Mouse (Mus musculus): Measurements from ENCODE around the gene Krt34.

The Krt34 gene

GRCm38 (mm10) chr11:100041454-100041853 lies at the start of gene Krt34:
Gene Krt34, minus strand, starts transcription at chr11:100041554.
- no peak for DNase-seq

DNA sequence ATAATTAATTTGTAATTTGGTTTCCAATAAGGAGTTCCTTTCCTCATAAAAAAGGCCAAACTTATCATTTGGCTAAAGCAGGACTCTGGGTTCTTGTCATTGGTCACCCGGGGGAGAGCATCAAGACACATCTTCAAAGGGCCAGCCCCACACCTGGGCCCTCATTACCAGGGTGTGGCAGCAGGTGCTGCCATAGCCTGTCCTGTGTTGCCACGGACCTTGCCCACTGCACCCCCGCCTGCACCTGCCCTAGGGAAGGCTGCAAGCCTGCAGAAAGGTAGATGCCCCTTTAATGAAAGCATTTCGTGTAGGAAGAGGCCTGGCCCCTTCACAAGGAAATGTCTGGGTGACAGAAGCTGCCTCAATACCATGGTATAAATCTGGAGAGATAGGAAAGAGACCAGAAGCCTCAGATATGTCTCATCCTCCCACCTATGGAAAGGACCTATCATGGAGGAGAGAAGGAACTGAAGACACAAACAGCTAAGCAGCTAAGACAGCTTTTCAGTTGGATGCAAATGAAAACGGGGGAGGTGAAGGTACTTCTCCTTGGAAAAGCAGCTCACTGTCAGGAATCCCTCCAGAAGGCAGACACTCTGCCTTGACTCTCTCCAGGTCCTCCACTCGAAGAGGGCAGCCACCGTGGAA lies 47.1 kb upstream of the Krt34 start:
- DNase-seq, result no peak

DNA sequence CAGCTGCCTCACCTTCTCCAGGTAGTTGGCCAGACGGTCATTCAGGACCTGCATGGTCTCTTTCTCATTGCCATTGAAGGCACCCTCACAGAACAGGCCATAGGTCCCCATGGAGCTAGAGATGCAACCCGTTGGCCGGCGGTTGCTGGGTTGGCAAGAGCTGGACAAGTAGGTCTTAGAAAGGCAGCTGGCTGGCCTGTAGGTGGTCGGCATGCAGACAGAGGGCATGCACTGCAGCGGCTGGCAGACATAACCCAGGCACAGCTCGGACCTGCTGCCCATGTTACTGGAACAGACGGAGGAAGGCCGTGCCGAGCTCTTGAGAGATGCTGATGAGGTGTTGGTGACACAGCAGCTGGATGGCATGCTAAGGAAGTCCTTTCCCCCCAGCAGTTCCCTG lies 46.5 kb upstream of the Krt34 start, which contains the start of gene Krt32:
Gene Krt32 (minus strand): TSS at position 366 of the 400 bp plus-strand sequence.
- no peak for DNase-seq

DNA sequence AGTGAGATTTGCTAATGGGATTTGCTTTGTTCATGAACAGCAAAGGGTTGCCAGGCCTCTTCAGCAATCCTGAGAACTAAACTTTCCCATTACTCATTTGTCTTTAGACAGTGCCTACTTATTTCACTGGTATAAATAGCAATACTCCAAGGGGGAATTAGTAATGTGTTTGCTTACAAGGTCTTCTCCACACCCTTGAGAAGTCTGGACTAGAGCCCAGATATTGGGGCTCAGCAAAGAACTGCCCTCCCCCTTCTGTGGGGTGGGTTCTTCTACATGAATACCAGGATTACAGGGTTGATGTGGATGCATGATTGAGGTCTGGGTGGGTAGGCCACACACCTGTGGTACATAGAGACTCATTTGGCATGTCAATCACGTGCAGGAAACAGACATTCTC lies 32.5 kb upstream of the Krt34 start:
- no peak for DNase-seq

GRCm38 (mm10) chr11:100067293-100068036 lies 26.1 kb upstream of the Krt34 start:
- DNase-seq, result no peak

DNA sequence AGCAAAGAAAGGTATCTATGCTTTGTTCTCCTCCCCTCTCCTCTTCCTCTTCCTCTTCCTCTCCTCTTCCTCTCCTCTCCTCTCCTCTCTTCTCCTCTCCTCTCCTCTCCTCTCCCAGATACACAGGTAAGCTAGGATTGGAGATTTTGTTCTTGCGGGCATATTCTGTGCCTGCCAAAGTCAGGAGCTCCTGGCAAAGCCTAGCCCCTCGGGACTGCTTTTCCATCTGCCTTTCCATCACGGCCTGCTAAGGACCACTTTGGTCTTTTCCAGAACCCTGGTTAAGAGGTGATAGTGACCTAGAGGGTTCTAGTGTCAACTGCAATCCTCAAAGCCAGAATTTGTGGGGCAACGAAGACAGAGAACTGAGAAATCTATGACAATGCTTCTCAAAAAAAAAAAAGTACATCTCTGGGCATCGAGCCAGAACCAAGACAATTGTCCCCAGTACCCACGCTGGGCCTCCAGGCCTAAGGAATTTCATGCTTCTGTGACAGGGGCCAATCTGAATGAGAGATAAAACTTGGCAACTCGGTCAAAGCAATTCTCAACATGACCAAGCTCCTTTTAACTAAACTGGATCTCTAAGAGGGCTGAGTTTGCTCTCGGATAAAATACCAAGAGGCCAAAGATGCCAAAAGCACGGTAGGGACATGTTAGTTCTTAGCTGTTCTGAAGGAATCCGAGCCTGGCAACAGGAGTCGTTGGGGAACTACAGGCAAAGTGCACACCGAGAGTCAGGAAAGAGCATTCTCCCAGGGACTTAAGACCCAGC lies 25.1 kb upstream of the Krt34 start:
- DNase-seq, result no peak

DNA sequence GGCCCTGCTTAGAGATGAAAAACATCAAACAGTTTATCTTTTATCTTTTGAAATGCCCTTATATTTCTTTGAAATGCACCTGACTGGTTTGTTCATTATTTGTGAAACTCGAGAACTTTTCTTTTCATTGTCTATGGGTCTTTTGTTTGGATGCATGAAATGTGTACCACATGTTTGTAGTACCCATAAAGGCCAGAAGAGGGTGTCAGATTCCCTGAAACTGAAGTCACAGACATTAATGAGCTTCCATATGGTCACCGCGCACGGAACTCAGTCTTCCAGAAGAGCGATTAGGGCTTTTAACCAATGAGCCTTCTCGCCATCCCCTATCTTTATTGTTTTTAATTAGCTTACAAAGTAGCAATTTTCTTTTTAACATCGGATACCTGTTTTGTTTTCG lies 17.5 kb upstream of the Krt34 start:
- DNase-seq, result no peak

GRCm38 (mm10) chr11:100055686-100056655 lies 14.6 kb upstream of the Krt34 start:
- DNase-seq, result no peak

DNA sequence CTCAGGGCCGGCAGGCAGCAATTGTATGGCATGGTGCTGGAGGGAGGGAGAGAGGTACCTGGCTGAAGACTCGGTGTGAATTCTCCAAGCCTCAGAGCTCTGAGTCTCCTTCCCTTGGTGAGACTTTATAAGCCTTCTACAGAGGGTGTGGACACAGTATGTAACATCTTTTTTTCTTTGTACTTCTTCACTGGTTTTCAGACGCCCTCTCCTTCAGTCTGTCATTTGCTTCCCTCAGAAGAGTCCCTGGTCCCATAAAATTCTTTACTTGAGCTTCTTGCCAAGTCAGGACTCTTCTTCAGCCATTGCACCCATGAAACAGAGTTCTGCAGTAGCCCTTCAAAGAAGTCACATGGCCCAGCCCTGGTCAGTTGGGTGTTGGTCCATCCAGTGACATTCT lies 9.1 kb upstream of the Krt34 start, which contains the start of gene Krt31:
Gene Krt31 (minus strand): TSS at position 101 of the 400 bp plus-strand sequence.
- DNase-seq, result no peak

- DNase-seq, result no peak
These were observed 5.8 kb upstream of the Krt34 start for GRCm38 (mm10) chr11:100047193-100047592.

DNA sequence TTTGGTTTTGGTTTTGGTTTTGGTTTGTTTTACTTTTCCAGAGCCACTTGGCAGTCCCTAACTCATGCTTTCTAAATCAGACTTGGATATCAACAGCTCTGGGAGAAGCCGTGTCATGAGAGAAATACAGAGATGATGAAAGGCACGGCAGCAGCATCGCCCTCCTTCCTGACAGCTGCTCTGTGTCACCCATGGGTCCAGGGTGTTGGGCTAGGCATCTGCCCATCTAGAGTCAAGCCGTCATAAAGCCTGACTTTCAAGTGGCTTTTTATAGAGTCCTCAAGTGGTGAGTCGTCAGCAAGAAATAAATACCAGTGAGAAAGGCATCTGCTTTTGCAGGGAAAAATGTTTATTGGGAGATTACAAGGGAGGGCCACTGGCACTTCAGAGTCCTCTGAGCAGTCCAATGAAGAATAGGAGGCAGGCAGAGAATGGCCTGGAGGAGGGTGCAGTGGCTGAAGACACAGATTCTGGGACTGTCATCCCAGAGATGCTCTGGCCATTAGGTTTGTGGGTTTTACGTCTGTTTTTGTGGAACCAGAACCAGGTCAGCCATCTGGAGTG lies 5.0 kb upstream of the Krt34 start:
- no peak for DNase-seq

- DNase-seq, result no peak
These were observed 11.6 kb downstream of the Krt34 start, which contains the start of gene Krt33b for GRCm38 (mm10) chr11:100029768-100030167. Gene Krt33b, minus strand, starts transcription at chr11:100029868.

DNA sequence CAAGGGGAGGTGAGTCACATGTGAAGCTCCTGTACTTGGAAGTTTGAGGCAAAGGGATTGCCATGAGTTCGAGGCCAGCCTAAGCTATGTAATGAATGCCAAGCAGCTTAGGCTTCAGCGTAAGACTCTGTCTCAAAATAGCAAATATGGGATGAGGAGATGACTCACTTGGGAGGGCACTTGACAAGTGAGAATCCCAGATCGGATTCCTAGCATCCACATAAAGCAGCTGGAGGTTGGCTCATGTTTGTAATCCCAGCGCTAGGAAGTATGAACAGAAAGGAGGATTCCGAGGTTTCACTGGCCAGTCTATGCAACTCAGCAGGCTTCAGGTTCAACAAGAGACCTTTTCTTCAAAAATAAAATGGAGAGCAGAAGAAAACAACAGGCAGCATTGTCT lies 19.9 kb downstream of the Krt34 start:
- no peak for DNase-seq

- no peak for DNase-seq
These were observed 21.9 kb downstream of the Krt34 start for GRCm38 (mm10) chr11:100019466-100019865.

DNA sequence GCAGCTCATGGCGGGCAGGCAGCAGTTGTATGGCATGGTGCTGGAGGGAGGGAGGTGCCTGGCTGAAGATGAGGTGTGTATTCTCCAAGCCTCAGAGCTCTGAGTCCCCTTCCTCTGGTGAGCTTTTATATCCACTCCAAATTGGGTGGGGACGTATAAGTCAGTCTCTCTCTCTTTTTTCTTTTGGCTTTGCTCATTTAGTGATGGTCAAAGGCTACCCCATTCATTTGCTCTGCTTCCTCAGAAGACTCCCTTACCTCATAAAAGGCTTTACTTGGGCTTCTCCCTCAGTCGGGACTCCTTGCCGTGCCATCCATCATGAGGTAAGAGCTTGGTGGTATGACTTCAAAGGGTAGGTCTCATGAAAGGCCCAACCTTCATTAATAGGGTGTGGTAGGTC lies 25.2 kb downstream of the Krt34 start, which contains the start of gene Krt33a:
Gene Krt33a (minus strand): TSS at position 101 of the 400 bp plus-strand sequence.
- no peak for DNase-seq

DNA sequence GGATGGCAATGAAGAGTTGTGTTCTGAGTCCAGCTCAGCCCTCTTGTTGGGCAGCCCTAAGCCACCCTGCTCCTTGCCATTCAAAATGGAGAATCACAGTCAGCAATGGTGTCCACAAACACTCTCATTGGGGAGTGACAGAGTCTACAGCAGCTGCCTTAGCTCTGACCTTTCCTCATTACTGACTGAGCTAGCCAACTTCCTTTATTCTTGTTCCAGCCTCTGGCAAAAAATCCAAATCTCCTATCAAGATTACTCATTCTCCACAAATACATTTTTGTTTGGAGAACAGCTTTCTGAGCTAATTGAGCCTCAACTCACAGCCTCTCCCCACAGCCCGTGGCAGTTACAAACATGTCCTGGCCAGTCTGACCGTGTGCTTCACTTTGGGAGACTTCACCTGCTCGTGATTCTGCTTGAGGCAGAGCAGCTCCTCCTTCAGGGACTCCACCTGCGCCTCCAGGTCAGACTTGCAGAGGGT lies 27.6 kb downstream of the Krt34 start:
- no peak for DNase-seq

DNA sequence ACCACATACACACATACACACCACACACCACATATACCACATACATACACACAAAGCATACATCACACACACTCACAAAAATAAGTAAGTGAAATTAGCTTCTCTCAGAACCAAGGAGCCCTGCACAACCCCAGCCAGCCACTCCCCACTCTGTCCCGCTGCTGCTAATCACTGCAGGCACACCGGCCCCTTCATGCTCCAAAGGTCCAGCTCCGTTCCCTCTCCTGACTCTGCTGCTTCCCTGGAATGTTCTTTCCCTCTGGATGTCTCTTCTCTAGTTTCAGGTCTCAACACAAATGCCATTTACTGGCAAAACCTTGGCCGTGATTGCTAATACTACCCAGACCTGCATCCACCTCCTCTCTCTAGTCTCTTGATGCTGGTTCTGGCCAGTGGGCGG lies 30.7 kb downstream of the Krt34 start:
- no peak for DNase-seq

GRCm38 (mm10) chr11:100008336-100008735 lies 33.0 kb downstream of the Krt34 start:
- DNase-seq, result no peak

GRCm38 (mm10) chr11:100006624-100007023 lies 34.7 kb downstream of the Krt34 start:
- no peak for DNase-seq

DNA sequence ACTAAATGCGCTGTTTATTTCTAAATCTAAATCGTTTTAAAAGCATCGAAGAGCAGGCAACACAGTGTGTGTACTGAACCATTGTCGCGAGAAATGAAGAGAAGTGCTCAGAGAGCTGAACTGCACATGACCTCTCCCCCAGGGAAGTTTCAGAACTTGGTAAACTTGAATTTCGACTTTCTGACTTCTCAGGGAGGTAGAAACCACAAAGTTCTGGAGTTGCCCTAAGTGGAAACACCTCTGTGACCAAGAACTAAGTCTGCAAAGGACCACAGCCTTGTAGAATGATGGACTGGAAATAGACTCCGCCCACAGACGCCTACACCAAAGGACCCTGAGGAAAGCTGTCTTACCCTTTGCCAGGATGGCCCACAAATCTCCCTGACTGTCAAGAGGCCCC lies 35.4 kb downstream of the Krt34 start:
- no peak for DNase-seq

GRCm38 (mm10) chr11:100004846-100005245 lies 36.5 kb downstream of the Krt34 start:
- DNase-seq, result peak in 1 of 2 experiments; percentile 4

DNA sequence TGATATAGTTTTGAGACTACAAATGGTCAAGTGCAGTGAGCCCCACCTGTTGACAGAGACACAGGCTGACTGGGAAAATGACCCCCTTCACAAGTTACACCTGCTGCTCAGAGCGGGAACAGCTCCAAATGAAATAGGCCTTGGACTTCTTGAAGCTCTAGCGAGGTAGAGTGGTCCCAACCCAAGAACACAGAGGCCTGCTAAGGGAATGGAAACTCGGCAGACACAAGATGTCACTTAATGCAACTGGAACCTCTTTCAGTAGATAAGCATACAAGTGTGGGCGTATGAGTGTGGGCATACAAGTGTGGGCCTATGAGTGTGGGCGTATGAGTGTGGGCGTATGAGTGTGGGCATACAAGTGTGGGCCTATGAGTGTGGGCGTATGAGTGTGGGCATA lies 42.3 kb downstream of the Krt34 start:
- no peak for DNase-seq

Measured in thymus, postnatal 36 days (tissue).